Mouse (Mus musculus) common myeloid progenitor, adult 5-6 weeks (primary cell): ENCODE data around the gene Ywhag. TPM values are rescaled to one million over a fixed set of nuclear protein-coding genes. Genes with fewer than 3 reads are reported as not detected.

ENCODE experiments used
- ATAC-seq: replicated peaks from 2 replicates; pipeline ENCODE4 v1.8.0; 2016; ENCODE audit warnings: low read depth, mild to moderate bottlenecking, moderate TSS enrichment, inconsistent platforms; ENCODE audit not compliant: poor library complexity, severe bottlenecking
- total RNA-seq: library from RNA; stranded (forward); fragments of 200-1000, 187-1606 nt; gene quantifications from 2 replicates; pipeline ENCODE4 v1.2.3, GENCODE M21; 2017

Gene Ywhag
- total RNA-seq, 1 experiment from 2014 or later: 122 TPM

- ATAC-seq: no peak
Measured at GRCm38 (mm10) chr5:135956300-135957206, 22.1 kb upstream of the Ywhag start.

GRCm38 (mm10) chr5:135952830-135953229, 18.4 kb upstream of the Ywhag start:
- ATAC-seq: no peak

- no peak for ATAC-seq
Measured at GRCm38 (mm10) chr5:135951660-135952059, 17.2 kb upstream of the Ywhag start.

GRCm38 (mm10) chr5:135950710-135951412, 16.4 kb upstream of the Ywhag start:
- peak; percentile 77 for ATAC-seq

- ATAC-seq: no peak
Measured at GRCm38 (mm10) chr5:135946621-135947020, 12.2 kb upstream of the Ywhag start.

- ATAC-seq: no peak
Measured at GRCm38 (mm10) chr5:135945916-135946408, 11.5 kb upstream of the Ywhag start.

- ATAC-seq: no peak
Measured at GRCm38 (mm10) chr5:135942710-135943109, 8.3 kb upstream of the Ywhag start.

- ATAC-seq: no peak
Measured at GRCm38 (mm10) chr5:135940587-135940986, 6.2 kb upstream of the Ywhag start.

- no peak for ATAC-seq
Measured at GRCm38 (mm10) chr5:135935641-135936190, 1.3 kb upstream of the Ywhag start.

GRCm38 (mm10) chr5:135935176-135935523, 734 bp upstream of the Ywhag start:
- ATAC-seq: 0 out of 2 replicates have a peak, but pooled peaks have one; percentile 0

- ATAC-seq: peak; percentile 55
Measured at GRCm38 (mm10) chr5:135933900-135934441, 445 bp downstream of the Ywhag start.

- no peak for ATAC-seq
Measured at GRCm38 (mm10) chr5:135933222-135933899, 1.1 kb downstream of the Ywhag start.

- no peak for ATAC-seq
Measured at GRCm38 (mm10) chr5:135932359-135932758, 2.1 kb downstream of the Ywhag start.

GRCm38 (mm10) chr5:135931526-135931925, 2.9 kb downstream of the Ywhag start:
- ATAC-seq: no peak

GRCm38 (mm10) chr5:135929685-135930424, 4.6 kb downstream of the Ywhag start:
- no peak for ATAC-seq

- ATAC-seq: no peak
Measured at GRCm38 (mm10) chr5:135923901-135924300, 10.5 kb downstream of the Ywhag start.

GRCm38 (mm10) chr5:135919902-135920301, 14.5 kb downstream of the Ywhag start:
- no peak for ATAC-seq

- no peak for ATAC-seq
Measured at GRCm38 (mm10) chr5:135918593-135918992, 15.8 kb downstream of the Ywhag start.

GRCm38 (mm10) chr5:135918059-135918437, 16.4 kb downstream of the Ywhag start:
- no peak for ATAC-seq
